Mouse (Mus musculus) embryonic facial prominence, embryonic 11.5 days (tissue): ENCODE data around the gene Ticrr. TPM values are rescaled to one million over a fixed set of nuclear protein-coding genes. Genes with fewer than 3 reads are reported as not detected.
A peak's percentile ranks its signal among the peaks of the same experiment; 100 is the strongest.

ENCODE experiments used
- ATAC-seq: fragments of 200-750 bp; cut with Nextera tagmentation; replicated peaks from 2 replicates; pipeline ENCODE4 v1.8.0; 2017; ENCODE audit warnings: low read depth; ENCODE audit not compliant: insufficient number of reproducible peaks, low FRiP score, low TSS enrichment
- DNase-seq: peaks from one replicate; pipeline ENCODE4 v3.0.0-alpha.2; 2015; ENCODE audit warnings: low spot score
- H3K27ac ChIP-seq: fragments of 300-500 bp; sonication (generic); replicated peaks from 2 replicates; pipeline ENCODE4 v1.5.1; 2014; ENCODE audit warnings: mild to moderate bottlenecking, low read depth, low read length, control low read depth
- H3K27me3 ChIP-seq: fragments of 300-500 bp; sonication (generic); 2 replicates; pipeline ENCODE4 v1.6.1; 2014; ENCODE audit warnings: mild to moderate bottlenecking, low read length, moderate library complexity, mixed read lengths; ENCODE audit not compliant: control insufficient read depth, insufficient read depth
- H3K36me3 ChIP-seq: fragments of 300-500 bp; sonication (generic); replicated peaks from 2 replicates; pipeline ENCODE4 v1.6.1; 2014; ENCODE audit warnings: low read depth, mild to moderate bottlenecking, low read length, moderate library complexity, mixed read lengths; ENCODE audit not compliant: control insufficient read depth, insufficient read depth
- H3K4me1 ChIP-seq: fragments of 300-500 bp; sonication (generic); 2 replicates; pipeline ENCODE4 v1.6.1; 2014; ENCODE audit warnings: low read length, mixed read lengths; ENCODE audit not compliant: control insufficient read depth, insufficient read depth
- H3K4me2 ChIP-seq: fragments of 300-500 bp; sonication (generic); 2 replicates; pipeline ENCODE4 v1.6.1; 2014; ENCODE audit warnings: low read depth, mild to moderate bottlenecking, control low read depth, low read length, moderate library complexity
- H3K4me3 ChIP-seq: fragments of 300-500 bp; sonication (generic); 2 replicates; pipeline ENCODE4 v1.5.1; 2014; ENCODE audit warnings: low read depth, low read length, control low read depth
- H3K9ac ChIP-seq: fragments of 300-500 bp; sonication (generic); replicated peaks from 2 replicates; pipeline ENCODE4 v1.6.1; 2014; ENCODE audit warnings: mild to moderate bottlenecking, control low read depth, low read length
- H3K9me3 ChIP-seq: fragments of 300-500 bp; sonication (generic); replicated peaks from 2 replicates; pipeline ENCODE4 v1.6.1; 2016; ENCODE audit warnings: mild to moderate bottlenecking, low read length, inconsistent platforms, mixed read lengths; ENCODE audit not compliant: control insufficient read depth
- WGBS: fragments of 180-500 bp; shearing (Covaris S2); extraction: QIAGEN DNeasy Blood & Tissue Kit; methylation state at CpG from one replicate; pipeline ENCODE4 v1.1.7; 2014; 5-methylcytosine and 5-hydroxymethylcytosine counted together
- polyA plus RNA-seq: library from polyadenylated mRNA; unstranded; fragments of >200 nt; fragmentation: Nextera tagmentation; extraction: Ambion mirVana; gene quantifications from 2 replicates; pipeline ENCODE4 v1.2.1, GENCODE M21; 2014

The Ticrr gene
- polyA plus RNA-seq, 1 experiment from 2014 or later, result 15.3 TPM

DNA sequence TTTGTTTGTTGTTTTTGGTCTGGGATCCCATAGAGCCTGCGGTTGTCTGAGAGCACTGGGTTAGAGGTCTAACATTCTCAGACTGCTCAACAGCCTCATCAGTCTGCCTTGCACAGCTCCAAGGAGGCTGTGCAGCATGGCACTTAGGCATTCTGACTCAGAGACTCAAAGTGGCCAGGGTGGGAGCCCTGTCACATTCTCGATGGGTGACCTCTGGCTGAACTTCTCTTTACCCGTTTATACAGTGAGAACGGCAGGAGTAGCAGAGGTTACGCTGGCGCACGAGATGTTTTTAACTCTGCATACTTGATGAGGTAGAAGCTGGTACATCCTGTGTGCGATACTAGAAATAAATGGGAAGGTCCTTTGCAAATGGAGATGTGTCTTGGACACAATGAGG is 36.9 kb upstream of the Ticrr start:
- no peak overlapping the region for H3K27ac ChIP-seq
- H3K9me3 ChIP-seq, result no peaks in the 10 kb centered on the region
- no peak for ATAC-seq
- no peak overlapping the region for H3K9ac ChIP-seq
- H3K27me3 ChIP-seq, result no peaks in the 10 kb centered on the region
- WGBS, result 68% methylated on average over 8 of the region's 8 CpGs
- H3K4me3 ChIP-seq, result no peak overlapping the region
- no peaks in the 10 kb centered on the region for H3K4me1 ChIP-seq
- no peak for DNase-seq
- no peak overlapping the region for H3K4me2 ChIP-seq
- H3K36me3 ChIP-seq, result no peaks in the 10 kb centered on the region

DNA sequence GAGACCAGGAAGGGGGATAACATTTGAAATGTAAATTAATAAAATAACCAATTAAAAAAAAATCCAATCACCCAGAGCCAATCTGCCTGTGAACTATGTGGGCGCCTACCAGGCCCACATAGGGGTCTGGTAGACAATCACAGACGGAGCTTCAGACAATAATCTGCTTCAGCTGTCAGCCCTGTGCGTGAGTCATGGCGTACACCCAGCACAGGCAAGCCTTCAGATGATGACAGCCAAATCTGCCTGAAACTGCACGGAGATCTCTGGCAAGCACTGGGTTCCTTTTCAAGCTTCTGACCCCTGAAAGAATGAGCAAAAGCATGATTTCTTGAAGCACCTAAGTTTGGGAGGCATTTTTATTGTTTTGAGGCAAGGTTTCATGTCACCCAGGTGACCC is 33.8 kb upstream of the Ticrr start:
- Histone ChIP-seq H3K4me2 (no peak overlapping the region), H3K27me3 (no peaks in the 10 kb centered on the region), H3K4me1 (no peaks in the 10 kb centered on the region), H3K9me3 (no peaks in the 10 kb centered on the region), H3K4me3 (no peak overlapping the region), H3K27ac (no peak overlapping the region), H3K9ac (no peak overlapping the region), H3K36me3 (no peaks in the 10 kb centered on the region)
- 84% methylated on average over 5 of the region's 5 CpGs for WGBS
- no peak for ATAC-seq
- DNase-seq, result no peak

DNA sequence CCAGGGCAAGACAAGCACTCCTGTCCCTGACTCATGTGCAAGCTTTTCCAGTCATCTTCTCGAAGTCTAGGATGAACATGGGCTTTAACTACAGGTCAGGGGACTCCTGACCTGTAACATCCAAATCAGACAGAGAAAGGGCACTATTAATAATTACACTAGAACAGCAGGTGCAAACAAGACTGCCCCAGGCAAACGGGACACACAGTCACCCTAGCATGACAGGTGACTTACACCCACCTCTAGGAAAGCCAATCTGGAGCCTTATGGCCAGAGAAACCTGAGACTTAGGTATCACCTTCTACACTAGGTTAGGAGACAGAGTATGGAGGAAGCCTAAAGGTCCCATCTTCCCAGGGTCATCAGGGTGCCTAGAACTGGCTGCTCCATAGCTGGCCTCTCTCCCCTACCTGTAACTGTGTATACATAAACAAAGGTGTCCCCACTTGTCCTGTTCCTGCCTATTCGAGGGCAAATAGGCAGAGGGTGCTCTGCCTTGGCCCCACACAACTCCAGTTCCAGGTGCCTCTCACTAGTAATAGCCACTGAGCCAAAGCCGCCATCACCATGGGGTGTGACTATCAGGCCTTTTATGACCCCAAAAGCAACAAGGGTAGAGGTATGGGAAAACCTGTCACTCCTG is 31.6 kb upstream of the Ticrr start:
- DNase-seq (no peak), ATAC-seq (no peak)

DNA sequence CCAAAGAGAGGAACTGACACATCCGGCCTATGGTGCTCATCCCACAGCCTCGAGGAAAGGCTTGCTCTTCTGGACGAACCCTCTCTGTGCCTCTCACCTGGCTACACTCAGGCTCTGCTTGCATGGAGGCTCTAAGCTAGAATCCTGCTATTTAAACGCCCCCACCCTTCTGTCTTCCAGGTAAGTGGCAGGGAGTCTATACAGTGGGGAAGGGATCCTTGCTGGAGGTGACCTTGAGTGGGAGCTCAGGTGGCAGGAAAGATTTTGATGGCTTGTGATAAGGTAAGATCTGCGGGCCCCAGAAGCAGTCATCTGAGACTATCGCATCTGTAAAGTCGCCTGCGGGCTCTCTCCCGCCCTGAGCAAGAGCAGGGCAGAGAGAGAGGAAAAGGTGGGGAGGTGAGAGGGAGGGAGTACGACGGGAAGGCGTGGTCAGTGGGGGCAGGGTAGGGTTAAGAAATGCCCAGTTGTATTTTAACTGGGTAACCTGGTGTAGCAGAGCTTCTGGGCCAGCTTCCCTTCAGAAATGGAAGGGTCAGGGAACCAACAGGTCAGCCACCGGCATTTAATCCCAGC is 28.1 kb upstream of the Ticrr start:
- DNase-seq (no peak), ATAC-seq (no peak)
- H3K4me1 ChIP-seq, result no peaks in the 10 kb centered on the region
- H3K36me3 ChIP-seq, result no peaks in the 10 kb centered on the region
- H3K9ac ChIP-seq, result no peak overlapping the region
- WGBS, result 24% methylated on average over 13 of the region's 13 CpGs
- no peak overlapping the region for H3K4me2 ChIP-seq
- no peak overlapping the region for H3K27ac ChIP-seq
- H3K27me3 ChIP-seq, result no peaks in the 10 kb centered on the region
- H3K4me3 ChIP-seq, result no peak overlapping the region
- no peaks in the 10 kb centered on the region for H3K9me3 ChIP-seq

More for the DNA sequence above, 31.6 kb upstream of the Ticrr start:
- no peak overlapping the region for H3K9ac ChIP-seq
- no peak overlapping the region for H3K4me3 ChIP-seq
- no peaks in the 10 kb centered on the region for H3K27me3 ChIP-seq
- no peak overlapping the region for H3K27ac ChIP-seq
- H3K4me1 ChIP-seq, result no peaks in the 10 kb centered on the region
- H3K36me3 ChIP-seq, result no peaks in the 10 kb centered on the region
- WGBS, result 63% methylated on average over 4 of the region's 4 CpGs
- no peaks in the 10 kb centered on the region for H3K9me3 ChIP-seq
- H3K4me2 ChIP-seq, result no peak overlapping the region

DNA sequence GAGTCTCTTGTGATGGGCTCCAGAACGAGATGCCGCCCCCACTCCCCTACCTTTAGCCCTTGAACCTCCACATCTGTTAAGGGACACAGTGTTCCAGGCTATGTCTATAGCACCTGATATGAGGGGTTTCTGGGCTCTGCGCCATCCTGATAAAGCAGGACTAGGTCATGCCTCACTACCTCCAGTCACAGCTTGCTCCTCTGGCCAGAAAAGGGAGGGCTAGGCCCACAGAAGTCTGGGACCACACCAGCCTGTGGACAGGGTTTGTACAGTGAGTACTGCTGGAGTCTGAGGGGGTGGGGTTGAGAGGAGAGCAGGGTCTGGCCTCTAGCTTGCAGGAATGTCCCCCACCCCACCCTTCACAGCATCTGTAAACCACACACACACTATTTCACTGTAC is 12.8 kb upstream of the Ticrr start:
- H3K4me2 ChIP-seq, result no peak overlapping the region
- no peaks in the 10 kb centered on the region for H3K27me3 ChIP-seq
- ATAC-seq (no peak), DNase-seq (no peak)
- H3K9ac ChIP-seq, result no peak overlapping the region
- 90% methylated on average over 3 of the region's 3 CpGs for WGBS
- no peak overlapping the region for H3K4me3 ChIP-seq
- H3K4me1 ChIP-seq, result no peaks in the 10 kb centered on the region
- no peaks in the 10 kb centered on the region for H3K9me3 ChIP-seq
- H3K36me3 ChIP-seq, result no peaks in the 10 kb centered on the region
- no peak overlapping the region for H3K27ac ChIP-seq

DNA sequence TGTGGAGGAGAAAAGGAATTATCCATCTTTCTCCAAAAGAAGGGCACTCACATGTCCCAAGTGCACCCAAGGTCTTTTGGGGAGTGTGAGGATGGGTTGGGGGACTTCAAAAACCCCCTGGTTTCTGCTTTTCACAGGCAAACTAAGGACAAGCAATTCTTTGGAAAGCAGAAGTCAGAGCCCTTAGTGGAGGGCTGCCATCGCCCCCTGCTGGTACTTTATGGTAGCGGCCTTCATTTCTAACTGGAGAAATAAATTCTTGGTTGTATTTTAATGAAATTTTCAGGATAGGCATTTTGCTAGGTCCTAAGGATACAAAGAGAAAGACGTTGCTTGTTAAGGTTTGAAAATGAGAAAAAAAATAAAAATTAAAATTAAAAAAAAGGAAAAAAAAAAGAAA is 11.0 kb upstream of the Ticrr start:
- ATAC-seq (no peak), DNase-seq (peak; percentile 76)
- Histone ChIP-seq H3K9me3 (no peaks in the 10 kb centered on the region), H3K4me2 (no peak overlapping the region), H3K27ac (no peak overlapping the region), H3K4me3 (no peak overlapping the region), H3K4me1 (no peaks in the 10 kb centered on the region), H3K36me3 (no peaks in the 10 kb centered on the region), H3K27me3 (no peaks in the 10 kb centered on the region), H3K9ac (no peak overlapping the region)
- WGBS, result 5% methylated on average over 3 of the region's 3 CpGs

DNA sequence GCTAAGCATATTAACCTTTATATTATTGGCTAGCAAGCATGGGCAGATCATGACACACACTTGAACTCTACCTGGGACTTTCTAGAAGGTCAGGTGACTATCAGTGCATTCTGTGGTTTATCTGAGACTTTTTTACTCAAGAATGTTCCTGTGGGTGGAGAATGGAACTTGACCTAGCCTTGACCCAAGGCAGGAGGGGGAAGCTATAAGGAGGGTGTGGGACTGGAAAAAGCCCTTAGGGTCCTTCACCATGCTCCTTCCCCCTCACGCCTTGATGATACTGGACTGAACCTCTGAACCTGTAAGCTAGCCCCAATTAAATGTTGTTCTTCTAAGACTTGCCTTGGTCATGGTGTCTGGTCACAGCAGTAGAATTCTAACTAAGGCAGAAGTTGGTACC is 5.8 kb upstream of the Ticrr start:
- H3K4me3 ChIP-seq, result no peak overlapping the region
- WGBS, result 77% methylated on average over 1 of the region's 1 CpGs
- DNase-seq, result no peak
- H3K9ac ChIP-seq, result no peak overlapping the region
- H3K36me3 ChIP-seq, result no peaks in the 10 kb centered on the region
- no peak overlapping the region for H3K4me2 ChIP-seq
- no peaks in the 10 kb centered on the region for H3K4me1 ChIP-seq
- no peaks in the 10 kb centered on the region for H3K9me3 ChIP-seq
- no peak overlapping the region for H3K27ac ChIP-seq
- no peak for ATAC-seq
- no peaks in the 10 kb centered on the region for H3K27me3 ChIP-seq

DNA sequence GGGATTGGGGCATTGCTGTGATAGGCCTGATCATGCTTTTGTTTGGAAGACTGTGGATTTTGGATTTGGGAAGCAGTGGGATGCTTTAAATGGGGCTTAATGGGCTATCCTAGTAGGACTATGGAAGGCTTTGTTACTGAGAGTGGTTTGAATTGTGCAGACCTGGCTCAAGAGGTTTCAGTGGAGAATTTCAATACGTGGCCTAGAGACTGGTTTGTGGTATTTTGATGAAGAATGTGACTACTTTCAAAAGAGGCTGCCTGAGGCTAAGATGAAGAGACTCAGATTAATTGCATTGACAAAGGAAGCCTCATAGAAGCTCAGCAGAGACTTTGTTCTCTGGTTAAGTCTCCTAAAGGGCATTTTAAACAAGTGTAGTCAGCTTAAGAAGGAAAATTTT is 5.4 kb upstream of the Ticrr start:
- Histone ChIP-seq H3K4me1 (no peaks in the 10 kb centered on the region), H3K9ac (no peak overlapping the region), H3K36me3 (no peaks in the 10 kb centered on the region), H3K4me2 (no peak overlapping the region), H3K27me3 (no peaks in the 10 kb centered on the region), H3K27ac (no peak overlapping the region), H3K9me3 (no peaks in the 10 kb centered on the region), H3K4me3 (no peak overlapping the region)
- 10% methylated on average over 1 of the region's 1 CpGs for WGBS
- ATAC-seq (no peak), DNase-seq (no peak)
